Mouse (Mus musculus) heart, adult 2 months (tissue): ENCODE measurements around the gene Slc22a20.

ENCODE experiments used
- CTCF ChIP-seq: fragments of 200-600 bp; IDR thresholded peaks from 2 replicates; pipeline ENCODE4 v1.8.1; 2022; ENCODE audit warnings: antibody characterized with exemption, mild to moderate bottlenecking, moderate library complexity
- EP300 ChIP-seq: fragments of 200-500 bp; IDR thresholded peaks from 2 replicates; pipeline ENCODE4 v1.6.1; 2011; ENCODE audit warnings: low read depth, low read length, control low read depth; ENCODE audit not compliant: insufficient read depth

DNA sequence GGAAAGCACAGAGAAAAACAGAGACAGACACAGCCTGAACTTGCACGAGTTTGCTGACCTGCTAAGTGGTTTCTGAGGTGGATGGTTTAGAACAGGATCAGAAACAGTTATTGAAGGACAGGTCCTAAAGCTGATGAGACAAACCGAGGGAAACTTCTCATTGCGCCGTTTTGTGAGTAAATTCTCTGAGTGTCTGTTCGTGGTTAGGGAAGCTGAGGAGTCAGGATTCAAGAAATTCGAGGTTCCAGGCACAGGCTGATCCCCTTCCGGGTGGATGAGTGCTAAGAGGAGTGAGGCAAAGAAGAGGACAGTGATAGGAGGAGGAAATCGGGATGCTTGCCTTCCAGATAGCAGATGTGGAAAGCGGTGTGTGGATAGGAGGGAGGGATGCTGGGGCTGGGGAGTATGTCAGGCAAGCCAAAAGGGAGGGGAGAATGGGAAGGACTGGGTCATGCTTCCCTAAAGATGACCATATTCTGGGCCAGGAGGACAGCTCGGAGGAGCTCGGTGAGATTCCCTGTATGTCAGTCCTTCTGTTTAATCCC is 60.6 kb downstream of the Slc22a20 start:
- TF ChIP-seq CTCF (no peak), EP300 (no peak)
